Mouse (Mus musculus): ENCODE results near the gene Spata2l. TPM values are rescaled to one million over a fixed set of nuclear protein-coding genes. Genes with fewer than 3 reads are reported as not detected.

Gene Spata2l
- total and polyA plus RNA-seq, 3 experiments: 1.9 to 3.1 TPM; not detected in 1

DNA sequence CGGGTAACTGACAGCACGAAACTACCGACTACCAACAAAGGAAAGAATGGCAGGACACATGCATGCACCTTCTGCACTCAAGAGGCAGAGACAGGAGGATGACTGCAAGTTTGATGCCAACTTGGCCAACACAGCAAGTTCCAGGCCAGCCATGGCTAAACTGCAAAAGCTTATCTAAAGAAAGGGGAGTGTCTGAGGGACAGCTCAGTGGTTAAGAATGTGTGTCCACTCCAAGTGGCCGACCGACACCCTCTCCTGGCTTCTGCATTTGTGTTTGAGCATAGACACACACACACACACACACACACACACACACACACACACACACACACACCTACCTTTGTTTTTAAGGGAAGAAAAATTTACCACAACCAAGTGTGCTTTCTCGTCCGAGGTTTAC, 42.4 kb upstream of the Spata2l start:
- Histone ChIP-seq H3K36me3 (ENCODE audit: control insufficient read depth in 1 of 2, insufficient read depth in 2 of 2, low read length in 2 of 2) (peaks cover 0 to 2% of the 10 kb centered on the region in 2 experiments; a peak in 1 of 4 replicates), H3K27ac (ENCODE audit: control insufficient read depth, low read depth, low read length) (no peak overlapping the region)

GRCm38 (mm10) chr8:123275096-123275495, 39.1 kb upstream of the Spata2l start:
- no peaks in the 10 kb centered on the region; a peak in 2 of 4 replicates for H3K36me3 ChIP-seq (ENCODE audit: control insufficient read depth in 1 of 2, insufficient read depth in 2 of 2, low read length in 2 of 2)

More for the DNA sequence above, 42.4 kb upstream of the Spata2l start:
- no peak for DNase-seq (ENCODE audit: low read depth, low spot score)
- no peak overlapping the region for H3K4me3 ChIP-seq (ENCODE audit: control insufficient read depth in 1 of 2, insufficient read depth in 1 of 2, low read depth in 2 of 2, low read length in 2 of 2)
- H3K27me3 ChIP-seq (ENCODE audit: control insufficient read depth in 1 of 2, insufficient read depth in 2 of 2, low read length in 2 of 2): no peaks in the 10 kb centered on the region
- no peaks in the 10 kb centered on the region for H3K4me1 ChIP-seq (ENCODE audit: control insufficient read depth in 1 of 2, insufficient read depth in 2 of 2, low read length in 2 of 2)
- H3K79me2 ChIP-seq (ENCODE audit: control insufficient read depth, insufficient read depth, low read length, poor library complexity): no peaks in the 10 kb centered on the region
- no peak for TF ChIP-seq SMC3 (IDR thresholded peaks at IDR 0.05; ENCODE audit: low read depth, low read length)
- no peak for TF ChIP-seq USF2 (IDR thresholded peaks at IDR 0.05; ENCODE audit: borderline replicate concordance in 1 of 2, insufficient read depth in 1 of 2, low read depth in 1 of 2, low read length in 2 of 2)
- no peak for TF ChIP-seq RAD21 (IDR thresholded peaks at IDR 0.05; ENCODE audit: low read depth, low read length)
- TF ChIP-seq ZC3H11A (IDR thresholded peaks at IDR 0.05; ENCODE audit: low read depth, low read length): no peak
- TF ChIP-seq POLR2AphosphoS5 (IDR thresholded peaks at IDR 0.05; ENCODE audit: borderline replicate concordance, low read depth, low read length): no peak
- TF ChIP-seq SIN3A (IDR thresholded peaks at IDR 0.05; ENCODE audit: low read length): no peak
- no peak for TF ChIP-seq CHD2 (IDR thresholded peaks at IDR 0.05; ENCODE audit: low read length)
- no peak for TF ChIP-seq NELFE (IDR thresholded peaks at IDR 0.05; ENCODE audit: low read depth, low read length)
- no peak for TF ChIP-seq ZNF384 (IDR thresholded peaks at IDR 0.05; ENCODE audit: low read depth, low read length)
- H3K9me3 ChIP-seq (replicated peaks; ENCODE audit: insufficient read depth, low read length): no peaks in the 10 kb centered on the region
- no peak overlapping the region for H3K9ac ChIP-seq (ENCODE audit: control insufficient read depth, low read depth, low read length, poor library complexity, severe bottlenecking)

DNA sequence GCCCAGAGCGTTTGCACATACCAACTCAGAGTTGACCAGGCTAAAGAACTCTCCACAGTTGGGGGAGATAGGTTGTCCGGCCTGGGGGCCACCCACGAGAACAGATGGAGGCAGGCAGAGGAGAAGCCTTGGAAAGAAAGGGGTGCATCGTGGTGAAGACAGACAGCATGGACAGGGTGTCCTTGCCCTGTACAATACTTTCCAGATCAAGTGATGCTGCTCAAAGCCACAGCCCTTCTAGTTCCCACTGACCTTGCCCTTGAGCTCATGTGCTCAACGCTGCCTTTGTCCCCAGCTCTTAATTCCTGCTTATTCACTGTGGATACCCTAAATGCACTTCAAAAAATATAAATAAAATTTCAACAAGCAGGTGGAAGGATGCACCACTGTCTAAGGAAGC, 38.4 kb upstream of the Spata2l start:
- Histone ChIP-seq H3K79me2 (ENCODE audit: control insufficient read depth, insufficient read depth, low read length, poor library complexity) (no peaks in the 10 kb centered on the region), H3K4me1 (ENCODE audit: control insufficient read depth in 1 of 2, insufficient read depth in 2 of 2, low read length in 2 of 2) (no peaks in the 10 kb centered on the region), H3K4me3 (ENCODE audit: control insufficient read depth in 1 of 2, insufficient read depth in 1 of 2, low read depth in 2 of 2, low read length in 2 of 2) (no peak overlapping the region), H3K9me3 (replicated peaks; ENCODE audit: insufficient read depth, low read length) (no peaks in the 10 kb centered on the region), H3K27ac (ENCODE audit: control insufficient read depth, low read depth, low read length) (no peak overlapping the region), H3K9ac (ENCODE audit: control insufficient read depth, low read depth, low read length, poor library complexity, severe bottlenecking) (no peak overlapping the region), H3K36me3 (ENCODE audit: control insufficient read depth in 1 of 2, insufficient read depth in 2 of 2, low read length in 2 of 2) (no peaks in the 10 kb centered on the region; a peak in 2 of 4 replicates), H3K27me3 (ENCODE audit: control insufficient read depth in 1 of 2, insufficient read depth in 2 of 2, low read length in 2 of 2) (no peaks in the 10 kb centered on the region)
- DNase-seq (ENCODE audit: low read depth, low spot score): no peak
- TF ChIP-seq ZNF384 (IDR thresholded peaks at IDR 0.05; ENCODE audit: low read depth, low read length) (no peak), TAL1 (IDR thresholded peaks at IDR 0.05; ENCODE audit: low read length) (no peak), MYB (IDR thresholded peaks at IDR 0.05; ENCODE audit: low read depth, low read length) (no peak), ETS1 (IDR thresholded peaks at IDR 0.05; ENCODE audit: low read depth, low read length) (no peak), CHD1 (IDR thresholded peaks at IDR 0.05; ENCODE audit: low read depth, low read length) (no peak), GATA1 (IDR thresholded peaks at IDR 0.05; ENCODE audit: low read depth, low read length) (no peak), GABPA (IDR thresholded peaks at IDR 0.05; ENCODE audit: low read depth, low read length) (no peak), NRF1 (IDR thresholded peaks at IDR 0.05; ENCODE audit: insufficient read depth, low read depth, low read length, poor library complexity, severe bottlenecking) (no peak), CTCF (IDR thresholded peaks at IDR 0.05 in 2 of 3, conservative IDR thresholded peaks at IDR 0.05 in 1 of 3; ENCODE audit: control insufficient read depth in 1 of 3, insufficient read depth in 1 of 3, low read depth in 2 of 3, low read length in 3 of 3, poor library complexity in 1 of 3, severe bottlenecking in 1 of 3) (no peak), ZKSCAN1 (IDR thresholded peaks at IDR 0.05; ENCODE audit: low read depth, low read length) (no peak), TCF12 (IDR thresholded peaks at IDR 0.05; ENCODE audit: low read depth, low read length) (no peak), MEF2A (IDR thresholded peaks at IDR 0.05; ENCODE audit: extremely low read depth, insufficient replicate concordance, low read depth, low read length, poor library complexity, severe bottlenecking) (no peak), E2F4 (IDR thresholded peaks at IDR 0.05; ENCODE audit: borderline replicate concordance, low read depth, low read length) (no peak), HCFC1 (IDR thresholded peaks at IDR 0.05; ENCODE audit: low read depth, low read length) (no peak), RAD21 (IDR thresholded peaks at IDR 0.05; ENCODE audit: low read depth, low read length) (no peak), JUND (IDR thresholded peaks at IDR 0.05; ENCODE audit: low read depth, low read length) (no peak)

More at GRCm38 (mm10) chr8:123275096-123275495, 39.1 kb upstream of the Spata2l start:
- no peak overlapping the region for H3K9ac ChIP-seq (ENCODE audit: control insufficient read depth, low read depth, low read length, poor library complexity, severe bottlenecking)
- H3K4me3 ChIP-seq (ENCODE audit: control insufficient read depth in 1 of 2, insufficient read depth in 1 of 2, low read depth in 2 of 2, low read length in 2 of 2): no peak overlapping the region
- TF ChIP-seq POLR2AphosphoS5 (IDR thresholded peaks at IDR 0.05; ENCODE audit: borderline replicate concordance, low read depth, low read length) (no peak), POLR2AphosphoS2 (IDR thresholded peaks at IDR 0.05; ENCODE audit: low read length) (no peak), USF2 (IDR thresholded peaks at IDR 0.05; ENCODE audit: borderline replicate concordance in 1 of 2, insufficient read depth in 1 of 2, low read depth in 1 of 2, low read length in 2 of 2) (no peak), TBP (IDR thresholded peaks at IDR 0.05; ENCODE audit: low read depth, low read length) (no peak), ZNF384 (IDR thresholded peaks at IDR 0.05; ENCODE audit: low read depth, low read length) (no peak), MAZ (IDR thresholded peaks at IDR 0.05; ENCODE audit: low read depth, low read length) (no peak), ELF1 (IDR thresholded peaks at IDR 0.05; ENCODE audit: low read depth, low read length) (no peak), TAL1 (IDR thresholded peaks at IDR 0.05; ENCODE audit: low read length) (no peak), MAX (IDR thresholded peaks at IDR 0.05; ENCODE audit: low read length) (no peak), HCFC1 (IDR thresholded peaks at IDR 0.05; ENCODE audit: low read depth, low read length) (no peak)
- no peaks in the 10 kb centered on the region for H3K9me3 ChIP-seq (replicated peaks; ENCODE audit: insufficient read depth, low read length)
- H3K79me2 ChIP-seq (ENCODE audit: control insufficient read depth, insufficient read depth, low read length, poor library complexity): no peaks in the 10 kb centered on the region
- DNase-seq (ENCODE audit: low read depth, low spot score): no peak
- H3K27me3 ChIP-seq (ENCODE audit: control insufficient read depth in 1 of 2, insufficient read depth in 2 of 2, low read length in 2 of 2): no peaks in the 10 kb centered on the region
- H3K27ac ChIP-seq (ENCODE audit: control insufficient read depth, low read depth, low read length): no peak overlapping the region
- no peaks in the 10 kb centered on the region for H3K4me1 ChIP-seq (ENCODE audit: control insufficient read depth in 1 of 2, insufficient read depth in 2 of 2, low read length in 2 of 2)
